Mouse (Mus musculus): ENCODE measurements around the gene Dnajc7.

Gene Dnajc7

DNA sequence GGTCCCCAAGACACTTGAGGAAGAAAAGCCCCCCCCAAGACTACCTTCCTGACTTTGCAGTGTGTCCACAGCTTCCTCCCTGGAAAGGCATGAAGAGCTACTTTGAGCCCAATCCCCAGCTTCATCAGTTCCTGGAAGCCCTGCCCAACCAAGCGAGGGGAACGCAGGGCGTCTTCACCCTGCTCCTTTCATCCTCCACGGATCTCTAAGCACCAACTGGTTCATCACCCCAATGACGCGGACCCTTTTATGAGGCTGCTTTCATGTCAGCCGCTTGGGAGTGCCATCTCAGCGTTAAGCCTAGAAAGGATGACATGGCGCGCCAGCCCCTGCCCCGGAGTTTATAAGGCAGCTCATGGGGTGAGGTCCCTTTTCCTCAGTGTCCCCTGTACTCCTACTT, at the start of gene Dnajc7:
Gene Dnajc7, minus strand, starts transcription at position 187 of the 400 bp plus-strand sequence.
- no peak for DNase-seq (ENCODE audit: low read depth, low spot score)

DNA sequence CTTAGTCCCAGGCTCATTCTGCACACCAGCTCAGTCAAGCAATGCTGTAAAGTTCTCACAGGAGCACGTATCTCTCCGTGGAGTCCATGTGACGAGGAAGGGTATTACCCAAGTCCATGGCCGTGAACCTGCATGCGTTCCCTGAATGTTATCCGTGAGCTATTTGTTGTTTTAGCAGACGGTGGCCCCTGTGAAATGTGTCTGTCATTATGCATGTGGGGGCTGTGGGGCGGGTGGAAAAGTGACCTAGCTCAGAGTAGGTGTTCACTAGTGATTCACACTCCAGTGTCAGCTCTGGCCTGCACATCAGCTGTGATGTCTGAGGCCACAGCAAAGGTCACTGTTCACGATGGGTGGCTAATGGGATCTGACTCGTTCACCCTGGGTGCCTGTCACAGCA, 39.8 kb upstream of the Dnajc7 start:
- no peak for DNase-seq (ENCODE audit: low read depth, low spot score)

DNA sequence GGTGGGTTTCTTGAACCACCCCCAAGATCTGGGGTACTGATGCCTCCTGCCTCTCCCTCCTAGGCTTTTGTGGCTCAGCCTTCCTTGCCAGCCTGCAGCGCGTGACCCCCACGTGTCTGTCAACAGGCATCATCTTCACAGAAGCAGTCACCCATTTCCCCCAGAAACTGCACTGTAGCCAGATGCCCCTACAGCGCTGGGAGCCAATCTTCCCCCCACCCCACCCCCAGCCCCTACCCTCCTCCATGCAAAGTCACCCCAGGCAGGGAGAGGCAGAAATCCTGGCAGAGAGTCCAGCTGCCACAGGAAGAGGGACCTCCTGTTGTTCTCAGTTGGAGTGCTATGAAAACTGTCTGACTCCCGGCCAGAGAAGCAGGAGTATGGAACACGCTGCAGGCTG, 36.5 kb upstream of the Dnajc7 start:
- DNase-seq (ENCODE audit: low read depth, low spot score): no peak

DNA sequence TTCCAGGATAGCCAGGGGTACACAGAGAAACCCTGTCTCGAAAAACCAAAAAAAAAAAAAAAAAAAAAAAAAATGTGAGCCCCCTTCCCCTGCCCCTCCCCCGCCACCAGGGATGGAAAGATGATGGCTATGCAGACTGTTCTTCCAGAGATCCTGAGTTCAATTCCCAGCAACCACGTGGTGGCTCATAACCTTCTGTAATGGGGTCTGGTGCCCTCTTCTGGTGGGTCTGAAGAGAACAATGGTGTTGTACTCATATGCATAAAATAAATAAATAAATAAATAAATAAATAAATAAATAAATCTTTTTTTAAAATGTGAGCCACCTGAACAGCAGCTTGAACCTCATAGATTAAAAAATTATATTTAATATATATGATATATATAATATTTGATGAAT, 35.6 kb upstream of the Dnajc7 start:
- DNase-seq (ENCODE audit: low read depth, low spot score): peak; percentile 15

DNA sequence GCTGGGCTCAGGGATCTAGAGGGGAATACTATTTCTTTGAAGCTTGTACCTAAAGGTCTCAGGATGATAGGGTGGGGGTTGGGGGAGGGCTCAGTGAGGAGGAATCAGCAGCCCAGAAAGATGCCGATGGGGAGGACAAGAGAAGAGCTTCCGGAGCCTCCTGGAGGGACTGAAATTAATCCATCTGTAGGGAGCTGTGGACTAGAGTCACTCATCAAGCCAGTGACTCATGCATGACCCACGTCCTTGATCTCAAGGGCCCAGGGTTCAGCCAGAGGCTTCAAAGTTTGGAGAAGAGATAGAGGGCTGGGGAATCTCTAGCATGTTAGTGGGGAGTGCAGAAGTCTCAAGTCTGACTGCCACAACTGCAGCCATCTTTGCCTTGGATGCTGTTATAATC, 31.8 kb upstream of the Dnajc7 start:
- DNase-seq (ENCODE audit: low read depth, low spot score): peak; percentile 32

DNA sequence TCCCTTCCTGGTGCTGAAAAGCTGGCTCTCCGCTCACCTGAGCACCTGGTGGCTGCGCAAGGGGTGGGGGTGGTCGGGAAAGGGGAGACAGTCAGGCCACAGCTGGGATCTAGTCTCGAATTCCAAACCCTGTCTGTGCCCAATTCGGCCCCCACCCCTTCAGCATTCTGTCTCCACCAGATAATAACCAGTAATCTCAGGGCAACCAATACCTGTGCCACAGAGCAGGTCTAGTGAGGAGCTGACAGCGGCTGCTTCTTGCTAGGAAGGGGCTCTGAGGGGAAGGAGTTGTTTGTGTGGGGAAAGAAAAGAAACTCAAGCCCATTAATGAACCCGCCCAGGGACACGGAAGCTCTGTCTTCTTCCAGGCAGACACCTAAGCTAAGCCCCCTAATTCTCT, 31.2 kb upstream of the Dnajc7 start:
- DNase-seq (ENCODE audit: low read depth, low spot score): no peak

DNA sequence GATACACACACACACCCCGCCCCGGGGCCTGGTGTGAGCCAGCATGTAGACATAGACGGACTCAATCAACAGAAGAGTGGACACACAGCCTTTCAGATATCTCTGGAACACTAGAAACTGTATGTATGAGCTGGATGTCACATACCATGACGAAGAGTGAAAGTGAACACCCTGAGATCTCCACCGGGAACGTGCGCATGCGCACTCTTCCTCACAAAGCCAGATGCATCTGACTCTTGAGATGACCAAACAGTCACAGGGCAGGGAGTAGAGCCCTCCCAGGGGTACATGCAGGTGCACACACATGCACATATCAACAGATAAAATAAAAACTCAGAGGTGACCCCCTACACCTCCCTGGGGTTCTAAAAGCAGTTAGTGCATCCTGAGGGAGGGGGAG, 28.4 kb upstream of the Dnajc7 start:
- no peak for DNase-seq (ENCODE audit: low read depth, low spot score)

DNA sequence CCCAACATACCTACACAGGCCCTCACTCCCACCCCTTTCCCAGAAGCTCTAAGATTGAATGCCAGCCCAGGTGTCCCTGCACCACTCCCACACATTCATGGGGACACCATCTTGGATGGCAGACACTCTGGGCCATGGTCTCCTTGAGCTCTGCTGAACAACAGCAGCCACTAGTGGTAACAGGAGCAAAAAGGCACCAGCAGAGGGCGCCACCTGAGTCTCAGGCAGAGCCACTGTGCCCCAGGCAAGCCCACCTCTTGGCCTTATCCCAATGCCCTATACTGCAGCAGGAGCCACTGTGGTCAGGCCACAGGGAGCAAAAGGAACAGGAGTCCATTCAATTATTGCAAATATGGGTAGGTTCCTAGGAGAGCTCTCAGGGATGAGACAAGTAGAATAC, 26.3 kb upstream of the Dnajc7 start:
- DNase-seq (ENCODE audit: low read depth, low spot score): peak; percentile 58

DNA sequence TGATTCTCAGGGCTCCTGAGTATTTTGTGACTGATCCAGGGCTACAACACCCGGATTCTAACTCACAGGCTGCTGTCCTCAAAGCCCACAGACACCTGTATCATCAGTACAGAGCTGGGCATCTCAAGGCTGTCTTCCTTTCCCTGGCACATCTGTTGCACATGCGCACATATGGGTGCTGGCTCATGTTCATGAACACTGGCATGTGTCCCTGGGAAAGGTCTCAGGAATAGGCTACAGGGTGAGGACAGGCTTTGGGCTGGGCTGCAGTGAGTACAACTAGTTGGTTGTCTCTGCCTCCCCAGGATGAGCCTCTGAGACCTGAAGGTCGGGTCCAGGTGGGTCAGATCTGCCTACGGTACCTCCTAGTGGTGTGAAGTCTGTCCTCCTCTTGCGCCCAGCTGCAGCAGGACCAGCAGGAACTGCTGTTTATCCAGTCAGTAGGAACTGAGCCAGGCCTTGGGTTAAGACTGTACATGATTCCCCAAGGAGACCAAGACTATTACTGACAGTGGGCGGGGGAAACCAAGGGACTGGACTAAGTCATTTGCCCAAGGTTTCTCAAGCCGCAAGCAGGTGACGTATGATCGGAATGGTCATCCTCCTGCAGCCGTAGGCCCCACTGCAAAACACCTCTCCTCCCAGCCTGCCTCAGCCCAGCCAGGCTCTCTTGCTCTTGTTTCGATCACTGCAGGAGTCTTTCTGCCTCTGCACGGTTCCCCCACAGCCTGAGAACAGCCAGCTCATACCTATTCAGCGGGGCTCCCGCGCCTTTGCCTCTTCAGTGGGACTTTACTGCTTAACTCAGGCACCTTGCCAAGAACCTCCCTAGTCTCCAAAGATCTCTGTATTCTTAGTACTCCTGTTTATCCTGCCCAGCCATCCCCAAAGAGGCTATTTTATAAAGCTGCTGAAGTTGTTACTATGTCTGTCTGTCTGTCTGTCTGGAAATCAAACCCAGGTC, 23.9 kb upstream of the Dnajc7 start:
- no peak for DNase-seq (ENCODE audit: low read depth, low spot score)

DNA sequence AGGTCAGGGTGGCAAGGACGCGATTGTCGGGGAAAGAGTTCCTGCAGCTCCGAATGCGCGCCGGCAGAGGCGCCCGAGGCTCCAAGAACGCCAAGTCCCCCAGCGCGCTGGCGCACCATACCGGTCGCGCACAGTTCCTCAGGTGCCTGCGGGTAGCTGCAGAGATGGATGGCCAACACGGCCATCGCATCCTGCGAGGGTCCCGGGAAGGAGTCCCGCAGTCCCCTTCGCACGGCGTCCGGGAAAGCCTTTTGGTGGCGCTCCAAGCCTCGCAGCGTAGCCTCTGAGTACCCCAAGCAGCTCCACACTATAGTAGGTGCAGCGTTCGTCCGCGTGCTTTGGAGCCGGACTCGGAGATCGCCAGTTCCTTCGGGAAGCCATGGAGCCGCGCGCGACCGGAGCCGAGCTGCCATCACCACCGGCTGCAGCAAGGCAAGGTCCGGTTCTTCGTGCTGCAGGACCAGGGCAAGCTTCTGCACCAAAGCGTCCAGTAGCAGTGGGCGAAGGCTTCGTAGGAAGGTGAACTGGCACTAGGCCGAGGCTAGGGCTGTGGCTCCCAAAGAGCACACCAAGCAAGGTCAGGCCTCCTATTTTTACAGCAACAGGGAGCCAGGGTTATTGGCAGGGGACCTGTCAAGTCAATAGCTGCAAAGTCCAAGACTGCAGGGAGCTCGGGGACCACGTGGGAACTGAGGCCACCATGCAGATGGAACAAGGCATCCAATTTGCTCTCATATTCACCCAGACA, 20.4 kb upstream of the Dnajc7 start:
- no peak for DNase-seq (ENCODE audit: low read depth, low spot score)

DNA sequence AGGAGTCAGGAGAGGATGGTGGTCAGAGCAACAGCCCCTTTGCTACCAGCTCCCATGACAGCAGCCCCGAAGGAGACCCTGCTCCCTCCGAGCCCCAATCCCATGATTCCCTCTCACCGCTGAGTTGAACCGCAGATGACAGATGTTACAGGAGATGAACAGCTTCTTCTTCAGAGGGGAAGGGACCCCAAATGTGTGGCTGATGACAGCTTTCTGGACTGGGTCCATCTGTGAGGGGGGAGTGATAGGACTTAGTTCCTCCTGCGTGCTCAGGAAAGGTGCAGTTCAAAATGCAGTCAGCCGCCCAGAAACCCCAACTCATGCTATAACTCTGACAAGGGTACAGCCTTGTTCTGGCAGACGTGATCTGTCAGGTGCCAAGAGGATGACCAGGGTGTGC, 14.6 kb upstream of the Dnajc7 start:
- DNase-seq (ENCODE audit: low read depth, low spot score): no peak

DNA sequence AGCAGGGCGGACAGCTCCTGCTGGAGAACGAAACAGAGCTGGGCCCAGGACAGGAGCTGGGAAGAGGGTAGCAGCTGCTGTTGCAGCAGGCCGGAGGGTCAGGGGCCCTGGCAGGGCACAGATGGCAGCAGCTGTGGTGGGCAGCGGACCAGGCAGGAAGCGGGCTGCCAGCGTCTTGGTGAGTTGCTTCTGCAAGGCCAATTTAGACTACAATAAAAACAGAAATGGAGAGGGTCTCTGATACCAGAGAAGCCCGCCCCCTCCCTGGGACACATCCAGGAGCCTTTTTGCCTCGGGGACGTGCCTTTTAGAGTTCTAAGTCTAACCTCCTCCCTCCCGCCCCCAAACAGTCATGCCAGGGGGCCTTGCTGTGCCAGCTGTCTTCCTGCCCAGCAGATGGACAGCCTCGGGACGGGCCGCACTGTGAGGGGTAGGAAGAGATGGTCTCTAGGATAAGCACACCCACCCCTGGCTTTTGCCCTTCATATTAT, 8.9 kb upstream of the Dnajc7 start:
- no peak for DNase-seq (ENCODE audit: low read depth, low spot score)

DNA sequence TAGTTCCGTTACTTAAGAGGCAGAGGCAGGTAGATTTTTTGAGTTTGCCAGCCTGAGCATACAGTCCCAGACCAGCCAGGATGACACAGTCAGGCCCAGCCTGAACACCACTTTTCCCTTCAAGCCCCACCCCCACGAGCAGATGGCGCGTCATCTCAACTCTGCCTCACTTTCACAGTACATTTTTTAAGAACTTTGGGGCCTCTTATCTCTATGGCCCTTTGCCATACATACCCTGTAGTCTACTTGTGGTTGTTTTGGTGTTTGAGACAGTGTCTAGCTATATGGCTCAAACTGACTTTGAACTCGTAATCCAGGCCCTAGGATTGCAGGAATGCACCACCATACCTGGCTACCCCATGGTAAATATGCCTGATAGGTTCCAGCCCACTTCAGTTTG, 8.1 kb upstream of the Dnajc7 start:
- DNase-seq (ENCODE audit: low read depth, low spot score): no peak

DNA sequence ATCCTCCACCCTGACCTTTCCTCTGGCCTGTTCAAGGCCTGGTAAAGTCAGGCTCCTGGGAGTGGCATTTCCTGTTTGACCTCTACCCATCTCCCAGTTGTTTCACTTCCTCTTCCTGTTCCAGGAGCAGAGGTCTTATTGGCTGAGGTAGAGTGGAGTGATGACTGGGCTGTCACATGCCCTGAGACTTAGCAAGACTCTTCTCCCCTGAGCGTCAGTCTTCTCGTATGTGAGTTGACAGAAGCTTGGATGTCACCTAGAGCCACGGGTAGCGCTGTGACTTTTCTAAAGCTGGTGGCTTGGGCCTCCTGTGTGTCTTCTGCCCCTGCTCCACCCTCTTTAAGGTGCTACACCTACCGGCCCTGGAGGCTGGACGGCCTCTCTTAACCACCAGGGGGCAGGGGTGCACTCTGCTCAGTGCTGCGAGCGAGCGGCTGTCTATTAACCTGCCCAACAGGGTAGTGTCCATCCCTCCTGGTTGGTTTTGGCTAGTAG, 6.8 kb upstream of the Dnajc7 start:
- DNase-seq (ENCODE audit: low read depth, low spot score): peak; percentile 67

DNA sequence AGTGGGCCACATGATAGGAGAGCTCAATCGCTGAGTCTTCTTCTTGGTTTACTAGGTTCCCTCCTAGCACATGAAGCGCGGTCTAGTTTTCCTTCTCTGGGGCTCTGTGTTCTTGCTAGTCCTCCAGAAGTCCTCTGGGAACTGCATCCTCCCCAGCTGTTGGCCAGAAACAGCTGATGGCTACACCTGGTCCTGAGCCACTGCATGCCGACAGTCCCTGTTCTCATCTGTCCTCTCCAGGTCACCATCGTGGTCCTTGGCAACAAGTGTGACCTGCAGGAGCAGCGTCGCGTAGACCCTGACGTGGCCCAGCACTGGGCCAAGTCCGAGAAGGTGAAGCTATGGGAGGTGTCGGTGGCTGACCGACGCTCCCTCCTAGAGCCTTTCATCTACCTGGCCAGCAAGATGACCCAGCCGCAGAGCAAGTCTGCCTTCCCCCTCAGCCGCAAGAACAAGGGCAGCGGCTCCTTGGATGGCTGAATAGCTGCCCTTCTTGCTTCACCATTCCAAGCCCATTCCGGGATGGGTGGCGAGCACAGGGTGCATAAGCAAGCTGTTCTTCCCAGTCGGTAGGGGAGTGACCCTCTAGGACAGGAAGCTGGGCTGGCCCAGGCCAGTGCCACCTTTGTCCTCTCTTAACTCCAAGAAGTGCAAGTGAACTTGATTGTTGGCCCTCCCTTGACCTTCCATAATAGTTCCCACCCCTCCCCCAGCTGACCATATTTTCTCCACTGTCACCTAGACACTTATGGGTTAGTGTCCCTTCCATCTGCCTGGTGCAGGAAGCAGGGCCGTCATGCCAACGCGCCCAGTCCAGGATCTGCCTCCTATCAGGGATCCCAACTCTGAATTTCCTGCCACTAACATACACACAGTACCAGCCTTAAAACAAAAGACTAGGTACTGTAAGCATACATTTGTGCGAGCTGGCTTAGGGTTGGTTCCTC, 6.1 kb upstream of the Dnajc7 start:
- DNase-seq (ENCODE audit: low read depth, low spot score): no peak

DNA sequence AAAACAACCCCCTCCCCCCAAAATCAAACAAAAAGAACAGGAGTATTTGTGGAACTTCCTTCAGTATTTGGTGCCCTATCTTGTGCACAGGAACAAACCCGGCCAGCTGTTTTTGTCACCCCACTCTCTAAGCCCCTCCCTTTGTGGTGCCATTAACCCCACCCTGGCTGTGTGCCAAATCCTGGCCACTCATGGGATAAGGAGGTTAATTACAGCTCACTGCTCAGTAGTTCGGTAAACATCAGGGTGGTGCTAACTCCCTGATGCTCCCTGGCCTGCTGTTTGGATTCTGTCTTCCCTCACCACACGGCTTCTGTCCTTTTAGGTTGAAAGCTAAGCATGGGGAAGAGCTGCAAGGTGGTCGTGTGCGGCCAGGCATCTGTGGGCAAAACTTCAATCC, 3.9 kb upstream of the Dnajc7 start:
- peak; percentile 36 for DNase-seq (ENCODE audit: low read depth, low spot score)

DNA sequence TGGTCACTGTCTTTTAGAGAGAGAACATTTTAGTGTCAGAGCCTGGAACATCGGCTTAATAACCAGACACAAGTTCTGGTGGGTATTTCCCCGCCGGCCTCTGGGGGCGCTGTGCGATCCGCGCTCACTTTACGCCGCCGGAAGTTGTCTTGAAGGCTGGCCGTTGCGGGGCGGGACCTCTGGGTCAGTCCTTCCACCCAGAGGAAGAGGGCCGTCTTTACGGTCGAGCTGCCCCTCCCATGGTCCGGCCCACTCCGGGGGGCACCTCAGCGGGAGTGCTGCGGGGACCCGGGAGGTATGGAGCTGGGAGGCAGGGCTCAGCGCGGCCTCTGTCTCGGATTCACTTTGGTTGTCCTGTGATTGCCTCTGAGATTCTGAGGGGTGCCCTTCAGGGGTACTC, 2.7 kb upstream of the Dnajc7 start:
- DNase-seq (ENCODE audit: low read depth, low spot score): peak; percentile 94

DNA sequence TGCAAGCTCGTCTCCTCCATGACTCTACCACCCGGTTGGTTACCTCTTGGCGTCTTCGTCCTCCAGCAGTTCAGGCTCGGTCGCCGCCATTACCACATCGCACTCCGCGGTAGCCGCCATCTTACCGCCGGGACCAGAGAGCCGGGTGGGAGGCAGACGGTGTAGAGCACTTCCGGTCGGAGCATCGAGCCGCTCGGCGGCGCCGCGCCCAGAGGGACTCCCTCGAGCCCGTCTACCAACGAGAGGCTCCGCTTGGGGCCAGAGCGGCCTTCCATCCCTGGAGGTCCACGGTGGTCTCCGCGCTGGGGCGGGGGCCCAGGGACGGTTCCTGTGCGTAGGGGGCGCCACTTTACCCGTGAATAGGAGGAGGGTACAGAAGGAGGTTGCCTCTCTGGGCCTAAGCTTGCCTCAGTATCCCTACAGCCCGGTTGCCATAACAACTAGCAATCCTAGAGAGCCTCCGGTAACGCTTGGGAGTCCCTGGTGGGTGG, 438 bp downstream of the Dnajc7 start:
- peak; percentile 92 for DNase-seq (ENCODE audit: low read depth, low spot score)

DNA sequence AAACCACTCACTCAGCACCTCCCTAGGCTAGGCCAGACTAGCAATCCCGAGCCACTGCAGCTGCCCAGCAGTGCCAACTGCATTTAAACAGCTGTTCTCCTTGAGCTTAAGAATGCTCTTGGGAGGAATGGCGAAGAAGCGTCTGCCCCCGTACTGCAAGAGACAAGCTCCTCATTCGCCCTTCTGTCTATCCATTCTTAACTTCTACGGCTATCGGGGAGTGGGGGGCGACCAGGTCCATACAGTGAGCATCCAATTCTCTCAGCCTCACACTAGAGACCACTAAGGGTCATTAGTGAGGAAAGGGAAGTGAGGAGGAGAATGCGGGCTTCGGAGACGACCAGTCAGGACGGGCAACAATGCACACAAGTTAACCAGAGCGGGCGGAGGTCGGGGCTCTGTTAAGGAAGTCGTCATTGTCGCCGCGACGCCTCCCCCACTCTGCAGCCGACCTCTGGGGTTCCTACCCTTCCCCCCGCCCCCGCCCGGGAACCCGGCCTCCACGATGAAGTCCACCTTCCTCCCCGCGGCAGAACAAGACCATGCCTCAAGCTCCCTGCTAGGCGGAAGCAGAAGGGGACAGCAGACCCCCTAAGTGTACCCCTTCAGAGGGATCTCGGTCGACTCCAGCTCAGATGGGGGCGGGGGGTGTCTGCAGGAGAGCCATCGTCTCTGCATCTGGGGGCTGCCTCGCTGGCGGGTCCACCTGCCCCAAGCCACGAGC, 1.0 kb downstream of the Dnajc7 start, which contains the start of gene Nkiras2:
Gene Nkiras2, plus strand, starts transcription at position 484 of the 724 bp plus-strand sequence.
- peak; percentile 69 for DNase-seq (ENCODE audit: low read depth, low spot score)

DNA sequence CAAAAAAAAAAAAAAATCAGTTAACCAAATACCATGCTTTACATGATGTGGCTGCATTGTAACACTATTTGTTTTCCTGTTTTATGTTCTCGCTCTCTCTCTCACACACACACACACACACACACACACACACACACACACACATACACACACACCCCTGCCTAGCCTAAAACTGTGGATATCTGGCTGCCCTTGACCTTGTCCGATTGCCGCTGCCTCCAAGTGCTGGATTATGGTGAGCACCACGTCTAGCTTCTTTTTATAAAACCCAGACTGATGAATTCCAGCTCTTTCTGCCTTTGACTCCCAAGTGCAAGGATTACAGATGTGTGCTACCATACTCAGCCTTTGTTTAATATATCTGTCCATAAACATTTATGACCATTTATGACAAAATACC, 2.5 kb downstream of the Dnajc7 start:
- no peak for DNase-seq (ENCODE audit: low read depth, low spot score)

Data from 3T3-L1 (cell line).